Comparison of ENCODE assay signal across 20 mouse cellular contexts in the genomic region with DNA sequence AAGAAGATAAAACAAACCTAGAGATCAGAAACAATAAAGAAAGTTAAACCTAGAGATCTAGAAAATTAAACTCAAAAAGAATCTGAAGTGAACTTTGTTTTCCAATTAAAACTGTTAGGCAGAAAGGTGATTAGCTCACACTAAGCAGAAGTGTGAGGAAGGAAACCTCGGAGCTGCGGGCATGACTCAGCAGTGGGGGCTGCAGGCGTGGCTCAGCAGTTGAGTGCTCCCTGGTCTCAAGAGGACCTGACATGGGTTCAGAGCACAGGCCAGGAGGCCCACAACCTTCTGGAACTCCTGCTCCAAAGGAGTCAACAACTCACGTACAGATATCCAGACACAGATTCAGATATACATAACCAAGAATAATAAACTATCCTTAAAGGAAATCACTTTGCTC. TPM values are rescaled to one million over a fixed set of nuclear protein-coding genes. Genes with fewer than 3 reads are reported as not detected.
DNase-seq lines count a peak whose midpoint lies in the region; ATAC-seq and TF ChIP-seq lines count a peak whose summit lies in the region.
"Had no signal": no experiment of that assay in that cellular context is flagged by ENCODE, and none has a peak within 500 bp of the region (broad histone marks: within the 10 kb centered on the region; RNA-seq: fewer than 3 reads in every experiment).

No protein-coding gene starts in this region.

- no peaks in the 10 kb centered on the region for H3K27me3 ChIP-seq in thymus, adult 2 months (ENCODE audit: control insufficient read depth, insufficient read depth, low read length)
- H3K27me3 ChIP-seq in liver, embryonic 14.5 days (ENCODE audit: control insufficient read depth, insufficient read depth, low read length), result no peaks in the 10 kb centered on the region
- H3K27me3 ChIP-seq: embryonic facial prominence, embryonic 13.5 days; hindbrain, embryonic 13.5 days had no signal

- peak; percentile 81 for ATAC-seq in erythroblast, adult 5-6 weeks (replicated peaks; ENCODE audit: low FRiP score, poor library complexity, severe bottlenecking)
- ATAC-seq in liver, embryonic 14.5 days (ENCODE audit: insufficient read depth), result peak; percentile 78
- ATAC-seq in neutrophil, adult 5-6 weeks (ENCODE audit: extremely low read depth, insufficient number of reproducible peaks, low FRiP score, poor library complexity, severe bottlenecking), result peak; percentile 20; the same call in 1 of the 2 replicates
- ATAC-seq: midbrain, embryonic 16.5 days had no signal

- WGBS in thymus, adult 2 months, result 42% methylated on average over 4 of the region's 4 CpGs
- 28% methylated on average over 4 of the region's 4 CpGs for WGBS in liver, embryonic 14.5 days (ENCODE audit: insufficient replicate concordance)

- TF ChIP-seq EP300 in liver, embryonic 14.5 days (IDR thresholded peaks at IDR 0.05; ENCODE audit: low read depth), result no peak

- no peak for TF ChIP-seq POLR2A in thymus, adult 2 months (IDR thresholded peaks at IDR 0.05; ENCODE audit: control insufficient read depth, extremely low read depth, insufficient read depth, low read length, poor library complexity)

- no peaks in the 10 kb centered on the region for H3K9me3 ChIP-seq in liver, embryonic 14.5 days (ENCODE audit: control insufficient read depth, low read length)
- H3K9me3 ChIP-seq: embryonic facial prominence, embryonic 13.5 days; hindbrain, embryonic 13.5 days had no signal

- H3K27ac ChIP-seq in thymus, adult 2 months (ENCODE audit: control insufficient read depth, insufficient read depth, low read length), result no peak overlapping the region
- no peak overlapping the region for H3K27ac ChIP-seq in liver, embryonic 14.5 days
- H3K27ac ChIP-seq: embryonic facial prominence, embryonic 13.5 days; heart, adult 2 months; hindbrain, embryonic 13.5 days; macrophage had no signal

- H3K4me3 ChIP-seq in thymus, adult 2 months (ENCODE audit: control insufficient read depth, insufficient read depth, low read length), result no peak overlapping the region
- no peak overlapping the region for H3K4me3 ChIP-seq in liver, embryonic 14.5 days (ENCODE audit: insufficient read depth in 1 of 2, low read depth in 2 of 2, low read length in 2 of 2)
- H3K4me3 ChIP-seq: embryonic facial prominence, embryonic 13.5 days; heart, adult 2 months; hindbrain, embryonic 13.5 days had no signal

- no peaks in the 10 kb centered on the region; the same call in 1 of the 2 replicates for H3K4me1 ChIP-seq in thymus, adult 2 months (replicated peaks; ENCODE audit: control insufficient read depth, insufficient read depth, low read length)
- H3K4me1 ChIP-seq in liver, embryonic 14.5 days (replicated peaks; ENCODE audit: control insufficient read depth in 2 of 2, insufficient read depth in 2 of 2, low read length in 1 of 2), result peaks cover 4 to 7% of the 10 kb centered on the region in 2 experiments; a peak in 3 of 4 replicates
- H3K4me1 ChIP-seq: embryonic facial prominence, embryonic 13.5 days; hindbrain, embryonic 13.5 days had no signal

- DNase-seq in thymus, postnatal 4 days, result peak; percentile 15
- DNase-seq in thymus, adult 2 months, result no peak
- peak in 1 of 3 experiments; percentile 35 for DNase-seq in liver, embryonic 14.5 days (ENCODE audit: low read depth in 3 of 3, low spot score in 3 of 3)
- no peak for DNase-seq in layer of hippocampus, adult 11-12 months (ENCODE audit: low spot score)
- no peak for DNase-seq in lung, postnatal 25 days (ENCODE audit: low spot score)
- DNase-seq in spleen, adult 18-20 months, result no peak
- DNase-seq: cerebellum, adult 11-12 months; gastrocnemius, postnatal 10 days; heart, adult 2 months; kidney, adult 18-20 months; kidney, postnatal 36 days; lung, adult 2 months; thymus, adult 18-20 months had no signal

- no peak overlapping the region for H3K9ac ChIP-seq in liver, embryonic 14.5 days (replicated peaks)
- H3K9ac ChIP-seq: embryonic facial prominence, embryonic 13.5 days; hindbrain, embryonic 13.5 days had no signal

- no peak for TF ChIP-seq CTCF in thymus, adult 2 months (IDR thresholded peaks at IDR 0.05; ENCODE audit: borderline replicate concordance, control insufficient read depth, extremely low read depth, insufficient read depth, low read length, poor library complexity)
- TF ChIP-seq CTCF in liver, embryonic 14.5 days (IDR thresholded peaks at IDR 0.05; ENCODE audit: low read depth), result no peak

- H3K4me2 ChIP-seq in liver, embryonic 14.5 days (ENCODE audit: low read depth), result no peak overlapping the region
- H3K4me2 ChIP-seq: embryonic facial prominence, embryonic 13.5 days; hindbrain, embryonic 13.5 days had no signal

- peaks cover 30% of the 10 kb centered on the region for H3K36me3 ChIP-seq in thymus, adult 2 months (ENCODE audit: control insufficient read depth, insufficient read depth, low read length)
- H3K36me3 ChIP-seq in liver, embryonic 14.5 days (replicated peaks; ENCODE audit: control insufficient read depth, insufficient read depth, low read depth), result peaks cover 3% of the 10 kb centered on the region

RNA-seq across cellular contexts. Expression of a gene that starts 14.5 kb away (rescaled TPM):
- polyA plus RNA-seq in thymus, adult 2 months (2012; rRNA removed), result 7.0 and 8.7 TPM in 2 replicates
- 23.8 and 32.2 TPM in 2 replicates for total RNA-seq in erythroblast, adult 5-6 weeks (2015; ENCODE audit: low replicate concordance)
- 25.6 and 31.1 TPM in 2 replicates for total RNA-seq in erythroblast, adult 5-6 weeks (2017; ENCODE audit: low replicate concordance)
- polyA plus RNA-seq in liver, embryonic 14.5 days (2012; rRNA removed), result 7.8 and 12.2 TPM in 2 replicates
- 45.5 and 47.5 TPM in 2 replicates for polyA plus RNA-seq in liver, embryonic 14.5 days (2014; fragmentation: Nextera tagmentation; extraction: Ambion mirVana)
- 113 and 149 TPM in 2 replicates for total RNA-seq in neutrophil, adult 5-6 weeks (2017)

RNA-seq across cellular contexts. Expression of a gene that starts 51.9 kb away (rescaled TPM):
- 0.08 TPM in 1 of 2 replicates, not detected in the other for polyA plus RNA-seq in thymus, adult 2 months (2012; rRNA removed)
- total RNA-seq in erythroblast, adult 5-6 weeks (2015; ENCODE audit: low replicate concordance), result not detected in 2 replicates
- total RNA-seq in erythroblast, adult 5-6 weeks (2017; ENCODE audit: low replicate concordance), result not detected in 2 replicates
- polyA plus RNA-seq in liver, embryonic 14.5 days (2012; rRNA removed), result not detected in 2 replicates
- not detected in 2 replicates for polyA plus RNA-seq in liver, embryonic 14.5 days (2014; fragmentation: Nextera tagmentation; extraction: Ambion mirVana)
- total RNA-seq in neutrophil, adult 5-6 weeks (2017), result not detected in 2 replicates
- total RNA-seq: adrenal gland, adult 18-20 months; gastrocnemius, postnatal 10 days; heart, adult 2 months had no signal
- polyA plus RNA-seq: heart, adult 2 months; lung, adult 2 months; macrophage had no signal

Comparison
In these comparisons a context has a peak if more than half of its experiments do, and no peak if none do; other contexts are left out.
1. ATAC-seq: peak in every context shown above with its lines; median percentile 81 in erythroblast, adult 5-6 weeks; 78 in liver, embryonic 14.5 days; 20 in neutrophil, adult 5-6 weeks.